Mouse (Mus musculus): ENCODE data around the gene Sort1.

DNA sequence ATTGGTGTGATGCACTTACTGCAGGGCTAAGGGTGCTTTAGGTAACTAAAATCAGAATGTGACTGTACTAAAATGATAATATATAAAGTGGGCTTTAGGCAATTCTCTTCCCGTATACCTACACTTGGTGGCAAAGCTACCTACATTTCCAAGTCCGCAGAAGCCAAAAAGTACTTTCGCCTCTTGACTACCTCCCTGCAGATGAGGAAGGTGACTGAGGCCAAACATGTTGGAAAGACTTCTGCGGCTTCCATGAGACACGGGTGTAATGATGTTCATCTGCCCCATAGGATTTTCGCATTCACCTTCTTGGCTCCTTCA is 681 bp upstream of the Sort1 start:
- no peak for TF ChIP-seq EP300 (IDR thresholded peaks at IDR 0.05; ENCODE audit: insufficient read depth, low read depth, low read length)
- TF ChIP-seq POLR2A (IDR thresholded peaks at IDR 0.05; ENCODE audit: insufficient read depth, low read length), result no peak
- no peak for TF ChIP-seq CTCF (IDR thresholded peaks at IDR 0.05; ENCODE audit: low read depth, low read length)
